Mouse (Mus musculus) bone marrow macrophage, adult 2 months (primary cell): ENCODE data around the gene Otol1. TPM values are rescaled to one million over a fixed set of nuclear protein-coding genes. Genes with fewer than 3 reads are reported as not detected.

Experiments
- H3K27ac ChIP-seq: 2 replicates; pipeline ENCODE4 v1.5.1; 2012; ENCODE audit warnings: low read depth, low read length; ENCODE audit not compliant: insufficient read depth
- H3K4me1 ChIP-seq: 2 replicates; pipeline ENCODE4 v1.6.1; 2012; ENCODE audit warnings: low read length; ENCODE audit not compliant: control insufficient read depth, insufficient read depth
- H3K4me3 ChIP-seq: 2 replicates; pipeline ENCODE4 v1.5.1; 2012; ENCODE audit warnings: mild to moderate bottlenecking, low read length, moderate library complexity; ENCODE audit not compliant: insufficient read depth
- CTCF ChIP-seq: IDR thresholded peaks from 2 replicates; pipeline ENCODE4 v1.5.1; 2012; ENCODE audit warnings: low read depth, mild to moderate bottlenecking, low read length, moderate library complexity
- POLR2A ChIP-seq: IDR thresholded peaks from 2 replicates; pipeline ENCODE4 v1.6.1; 2012; ENCODE audit warnings: mild to moderate bottlenecking, low read depth, low read length, borderline replicate concordance
- polyA plus RNA-seq: library from polyadenylated mRNA; stranded (reverse); fragments of >200 nt; gene quantifications from 2 replicates; pipeline ENCODE4 v1.2.4, GENCODE M21; 2012; ENCODE audit not compliant: missing spikeins, insufficient read depth, insufficient read length

Otol1 gene
- polyA plus RNA-seq = not detected in 2 replicates

- Histone ChIP-seq H3K27ac (no peak within 1 kb of the TSS), H3K4me3 (no peak within 1 kb of the TSS), H3K4me1 (no peaks in the 10 kb centered on the region)
- TF ChIP-seq POLR2A (no peak), CTCF (no peak)
Measured at GRCm38 (mm10) chr3:70007313-70007712, at the start of gene Otol1. TSS of gene Otol1 (plus strand) at chr3:70007613.

DNA sequence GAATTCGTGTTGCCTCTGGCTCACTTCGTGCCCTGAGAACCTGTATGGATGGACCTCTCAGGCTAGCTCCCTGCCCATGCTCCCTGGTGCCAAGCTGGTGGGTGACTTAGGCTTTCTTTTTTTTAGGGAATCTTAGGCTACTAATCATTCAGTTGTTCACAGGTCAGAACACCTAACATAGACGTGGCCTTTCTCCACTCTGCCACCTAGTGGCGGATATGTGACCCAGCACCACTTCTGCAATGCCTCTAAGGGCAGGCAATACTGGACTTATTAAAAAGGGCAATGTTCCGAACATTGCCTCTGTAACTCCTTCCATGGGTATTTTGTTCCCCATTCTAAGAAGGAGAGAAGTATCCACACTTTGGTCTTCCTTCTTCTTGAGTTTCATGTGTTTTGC is 45.2 kb upstream of the Otol1 start:
- no peak overlapping the region for H3K27ac ChIP-seq
- TF ChIP-seq POLR2A (no peak), CTCF (peak; percentile 51)
- no peak overlapping the region for H3K4me3 ChIP-seq
- no peaks in the 10 kb centered on the region for H3K4me1 ChIP-seq

DNA sequence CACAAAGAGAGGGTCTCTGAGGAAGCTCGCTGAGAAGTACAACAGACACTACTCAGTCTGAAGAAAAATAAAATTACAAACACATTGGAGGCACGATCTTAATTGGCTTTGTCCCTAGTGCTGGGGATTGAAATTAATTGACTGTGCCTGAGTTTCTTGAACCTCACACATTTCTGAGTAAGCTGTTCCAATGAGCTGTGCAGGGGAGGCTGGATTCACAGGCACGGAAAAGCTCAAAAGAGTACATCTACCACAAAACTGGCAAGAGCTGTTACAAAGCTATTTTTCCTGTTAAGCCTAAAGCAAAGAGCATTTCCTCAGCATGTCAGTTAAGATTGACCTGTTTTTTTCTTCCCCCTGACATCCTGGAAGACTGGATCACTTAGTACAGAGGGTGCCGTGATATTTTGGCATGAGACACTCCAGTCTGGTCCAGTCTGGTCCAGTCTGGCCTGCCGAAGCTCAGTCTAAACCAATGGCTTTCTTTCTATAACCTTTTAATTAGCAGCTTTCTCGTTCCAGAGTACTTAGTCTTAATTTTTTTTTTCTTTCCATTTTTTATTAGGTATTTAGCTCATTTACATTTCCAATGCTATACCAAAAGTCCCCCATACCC is 35.8 kb upstream of the Otol1 start:
- Histone ChIP-seq H3K4me1 (no peaks in the 10 kb centered on the region), H3K27ac (no peak overlapping the region), H3K4me3 (no peak overlapping the region)
- no peak for TF ChIP-seq CTCF
- no peak for TF ChIP-seq POLR2A

DNA sequence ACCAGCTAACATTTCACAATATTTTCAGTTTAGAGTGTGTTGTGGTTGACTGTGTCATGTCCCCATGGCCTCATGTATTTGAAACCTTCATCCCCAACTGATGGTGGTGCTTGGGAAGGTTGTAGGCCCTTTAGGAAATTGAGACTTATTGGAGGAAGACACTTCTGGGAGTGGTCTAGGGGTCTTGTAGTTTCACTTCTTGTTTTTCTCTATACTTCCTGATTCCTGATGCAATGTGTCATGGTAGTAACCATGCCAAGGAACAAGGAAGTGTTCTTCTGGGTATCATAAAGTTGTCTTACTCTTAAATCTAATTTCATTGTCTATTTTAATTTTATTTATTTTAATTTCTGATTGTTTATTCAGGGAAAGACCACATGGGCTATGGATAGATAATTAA is 29.3 kb upstream of the Otol1 start:
- H3K4me3 ChIP-seq = no peak overlapping the region
- no peaks in the 10 kb centered on the region for H3K4me1 ChIP-seq
- TF ChIP-seq CTCF = no peak
- TF ChIP-seq POLR2A = no peak
- no peak overlapping the region for H3K27ac ChIP-seq

DNA sequence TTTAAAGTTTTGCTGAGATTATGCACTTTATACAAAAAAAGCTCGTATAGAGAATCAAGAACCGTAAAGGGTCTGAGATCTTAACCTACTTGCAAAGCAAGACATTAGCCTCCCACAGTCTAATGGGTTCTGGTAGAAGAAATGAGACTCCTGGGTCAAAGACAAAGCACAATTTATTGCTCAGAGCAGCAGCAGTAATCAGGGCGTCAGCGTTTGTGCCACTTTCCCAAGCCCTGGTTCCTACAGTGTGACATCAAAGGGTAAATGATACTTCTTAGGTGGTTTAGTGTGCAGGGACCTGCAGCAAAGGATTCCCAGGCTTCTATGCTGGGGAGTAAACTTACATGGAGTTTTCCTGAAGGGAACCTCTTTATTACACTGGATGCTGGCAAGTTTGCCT is 13.6 kb upstream of the Otol1 start:
- no peak for TF ChIP-seq CTCF
- no peak for TF ChIP-seq POLR2A
- no peak overlapping the region for H3K4me3 ChIP-seq
- H3K27ac ChIP-seq = no peak overlapping the region
- no peaks in the 10 kb centered on the region for H3K4me1 ChIP-seq

GRCm38 (mm10) chr3:70001540-70001939 is 5.9 kb upstream of the Otol1 start:
- Histone ChIP-seq H3K4me1 (no peaks in the 10 kb centered on the region), H3K27ac (no peak overlapping the region), H3K4me3 (no peak overlapping the region)
- TF ChIP-seq CTCF = no peak
- no peak for TF ChIP-seq POLR2A

DNA sequence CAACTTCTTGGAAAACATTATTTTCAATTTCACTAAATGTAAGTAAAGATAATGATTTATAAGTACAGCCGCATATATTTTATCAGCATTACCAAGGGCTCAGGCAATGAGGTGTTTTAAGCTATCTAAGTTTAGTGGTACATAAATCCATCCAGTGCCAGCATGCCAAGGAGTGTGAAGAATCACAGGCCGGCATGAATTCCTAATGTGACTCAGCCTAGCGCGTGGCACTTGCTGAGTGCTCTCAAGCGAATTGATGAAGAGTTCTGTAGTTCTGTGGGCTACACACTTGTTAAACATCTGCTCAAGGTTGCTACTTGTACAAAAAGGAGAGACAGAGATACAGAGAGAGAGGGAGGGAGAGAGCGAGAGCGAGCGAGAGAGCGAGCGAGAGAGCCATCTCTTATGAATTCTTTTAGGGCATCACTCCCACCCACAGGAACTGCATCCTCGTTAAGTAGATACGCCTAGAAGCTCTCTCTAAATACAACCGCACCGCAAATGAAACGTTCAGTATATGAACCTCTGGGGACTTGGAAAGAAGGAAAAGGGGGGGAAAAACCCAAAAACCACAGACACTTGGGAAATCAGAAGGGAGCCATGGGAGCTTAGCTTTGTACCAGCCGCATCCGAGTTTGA is 4.2 kb upstream of the Otol1 start:
- Histone ChIP-seq H3K4me1 (no peaks in the 10 kb centered on the region), H3K4me3 (no peak overlapping the region), H3K27ac (no peak overlapping the region)
- TF ChIP-seq CTCF (no peak), POLR2A (no peak)

DNA sequence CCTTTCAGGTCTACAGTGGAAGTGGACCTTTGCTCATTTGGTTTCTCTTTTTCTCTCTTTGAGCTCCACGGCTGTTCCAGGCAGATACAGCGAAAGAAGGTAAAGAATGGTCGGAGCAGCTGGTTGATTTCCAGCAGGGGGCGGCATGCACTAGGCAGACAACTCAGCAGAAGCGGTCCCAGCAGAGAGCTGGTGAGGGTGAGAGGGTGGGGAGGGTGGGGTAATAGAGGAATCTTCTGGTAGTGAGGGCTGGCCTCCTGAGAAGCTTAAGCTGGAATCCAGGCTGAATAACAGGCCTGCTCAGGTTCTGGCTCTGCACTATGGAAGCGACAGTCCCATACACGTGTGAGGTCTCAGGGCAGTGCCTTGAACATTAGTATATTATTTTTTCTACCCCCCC is 3.5 kb upstream of the Otol1 start:
- Histone ChIP-seq H3K27ac (no peak overlapping the region), H3K4me1 (no peaks in the 10 kb centered on the region), H3K4me3 (no peak overlapping the region)
- TF ChIP-seq CTCF = no peak
- TF ChIP-seq POLR2A = no peak

DNA sequence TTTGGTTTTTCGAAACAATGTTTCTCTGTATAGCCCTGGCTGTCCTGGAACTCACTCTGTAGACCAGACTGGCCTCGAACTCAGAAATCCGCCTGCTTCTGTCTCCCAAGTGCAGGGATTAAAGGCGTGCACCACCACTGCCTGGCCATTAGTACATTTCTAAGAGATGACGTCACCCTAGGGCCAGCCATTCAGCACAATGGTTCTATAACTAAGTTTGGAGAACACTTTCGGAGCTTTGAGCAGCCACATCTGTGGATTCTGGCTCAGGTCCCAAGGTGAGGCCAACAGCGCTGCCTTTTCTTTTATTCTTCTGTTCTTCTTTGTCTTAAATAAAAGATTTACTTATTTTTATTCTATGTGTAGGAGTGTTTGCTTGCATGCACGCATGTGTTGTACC is 3.0 kb upstream of the Otol1 start:
- TF ChIP-seq CTCF (no peak), POLR2A (no peak)
- no peak overlapping the region for H3K27ac ChIP-seq
- H3K4me1 ChIP-seq = no peaks in the 10 kb centered on the region

GRCm38 (mm10) chr3:70012641-70013040 is 5.2 kb downstream of the Otol1 start:
- TF ChIP-seq POLR2A = no peak
- TF ChIP-seq CTCF = no peak
- Histone ChIP-seq H3K27ac (no peak overlapping the region), H3K4me1 (no peaks in the 10 kb centered on the region), H3K4me3 (no peak overlapping the region)

More for the DNA sequence above, 3.0 kb upstream of the Otol1 start:
- no peak overlapping the region for H3K4me3 ChIP-seq
